Mouse (Mus musculus): Measurements from ENCODE around the gene Gfpt1. TPM values are rescaled to one million over a fixed set of nuclear protein-coding genes. Genes with fewer than 3 reads are reported as not detected.

Gfpt1 gene
- 10.4 TPM for polyA plus RNA-seq (2015; fragmentation: Illumina TruSeq; extraction: RNeasy Lipid Tissue Mini Kit (QIAGEN cat#74804); ENCODE audit: insufficient read depth, low read depth, low replicate concordance)

GRCm38 (mm10) chr6:87042337-87043130 lies at the start of gene Gfpt1:
Gene Gfpt1 (plus strand): TSS chr6:87042846.

GRCm38 (mm10) chr6:87008887-87009286 lies 33.8 kb upstream of the Gfpt1 start, which contains the start of gene Nfu1:
Gene Nfu1 (plus strand): TSS chr6:87009236.

DNA sequence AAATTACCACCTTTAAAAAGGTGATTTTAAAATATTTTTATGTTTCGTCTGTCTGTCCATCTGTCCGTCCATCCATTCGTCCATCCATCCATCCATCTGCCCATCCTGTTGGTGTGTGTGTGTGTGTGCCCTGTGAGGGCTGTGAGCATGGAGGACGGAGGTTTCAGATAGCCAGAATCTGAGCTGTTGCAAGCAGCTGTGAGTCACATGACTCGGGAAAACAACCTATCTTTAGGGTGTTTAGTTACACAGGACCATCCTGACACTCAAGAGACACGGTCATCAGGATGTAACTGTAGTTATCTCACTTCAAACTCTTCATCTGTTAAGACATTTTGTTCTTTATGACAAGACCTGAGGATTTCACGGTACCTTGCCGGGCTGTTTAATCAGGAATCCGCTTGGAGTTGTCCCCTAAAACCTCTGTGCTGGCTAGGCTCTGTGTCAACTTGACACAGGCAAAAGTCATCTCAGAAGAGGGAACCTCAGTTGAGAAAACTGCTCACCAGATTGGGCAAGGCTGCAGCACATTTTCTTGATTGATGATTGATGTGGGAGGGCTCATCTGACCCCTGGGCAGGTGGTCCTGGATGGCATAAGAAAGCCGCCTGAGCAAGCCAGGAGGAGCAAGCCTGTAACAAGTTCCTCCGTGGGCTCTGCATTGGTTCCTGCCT lies 61.6 kb downstream of the Gfpt1 start, which contains the start of gene D6Ertd527e:
TSS of gene D6Ertd527e (plus strand) at position 624 of the 674 bp plus-strand sequence.

Other genes starting within 250 kb of the Gfpt1 start
- gene Anxa4, start 249.3 kb upstream of the Gfpt1 start, polyA plus RNA-seq (2015; fragmentation: Illumina TruSeq; extraction: RNeasy Lipid Tissue Mini Kit (QIAGEN cat#74804); ENCODE audit: insufficient read depth, low read depth, low replicate concordance), result 25.8 TPM
- 5.3 TPM for gene Aak1, start 193.3 kb upstream of the Gfpt1 start, polyA plus RNA-seq (2015; fragmentation: Illumina TruSeq; extraction: RNeasy Lipid Tissue Mini Kit (QIAGEN cat#74804); ENCODE audit: insufficient read depth, low read depth, low replicate concordance)
- gene Nfu1, start 33.6 kb upstream of the Gfpt1 start, polyA plus RNA-seq (2015; fragmentation: Illumina TruSeq; extraction: RNeasy Lipid Tissue Mini Kit (QIAGEN cat#74804); ENCODE audit: insufficient read depth, low read depth, low replicate concordance), result 10.7 TPM
- gene D6Ertd527e, start 61.9 kb downstream of the Gfpt1 start, polyA plus RNA-seq (2015; fragmentation: Illumina TruSeq; extraction: RNeasy Lipid Tissue Mini Kit (QIAGEN cat#74804); ENCODE audit: insufficient read depth, low read depth, low replicate concordance), result 1.4 TPM

Measured in pancreas, adult 10 weeks (tissue).